Mouse (Mus musculus) neural tube, embryonic 12.5 days (tissue): ENCODE data around the gene Hoxc8. TPM values are rescaled to one million over a fixed set of nuclear protein-coding genes. Genes with fewer than 3 reads are reported as not detected.

Experiments
- ATAC-seq: fragments of 200-750 bp; cut with Nextera tagmentation; 2 replicates; pipeline ENCODE4 v1.8.0; 2017; ENCODE audit warnings: low read depth, mild to moderate bottlenecking, moderate TSS enrichment, moderate library complexity; ENCODE audit not compliant: low FRiP score
- H3K27ac ChIP-seq: fragments of 300-500 bp; sonication (generic); 2 replicates; pipeline ENCODE4 v1.5.1; 2016
- H3K27me3 ChIP-seq: fragments of 300-500 bp; sonication (generic); replicated peaks from 2 replicates; pipeline ENCODE4 v1.6.1; 2016; ENCODE audit warnings: mild to moderate bottlenecking
- H3K36me3 ChIP-seq: fragments of 300-500 bp; sonication (generic); 2 replicates; pipeline ENCODE4 v1.6.1; 2016; ENCODE audit warnings: mild to moderate bottlenecking
- H3K4me1 ChIP-seq: fragments of 300-500 bp; sonication (generic); 2 replicates; pipeline ENCODE4 v1.6.1; 2016
- H3K4me2 ChIP-seq: fragments of 300-500 bp; sonication (generic); replicated peaks from 2 replicates; pipeline ENCODE4 v1.6.1; 2016; ENCODE audit warnings: mild to moderate bottlenecking
- H3K4me3 ChIP-seq: fragments of 300-500 bp; sonication (generic); 2 replicates; pipeline ENCODE4 v1.5.1; 2016
- H3K9ac ChIP-seq: fragments of 300-500 bp; sonication (generic); 2 replicates; pipeline ENCODE4 v1.6.1; 2016; ENCODE audit warnings: mild to moderate bottlenecking
- H3K9me3 ChIP-seq: fragments of 300-500 bp; sonication (generic); 2 replicates; pipeline ENCODE4 v1.6.1; 2016; ENCODE audit warnings: mild to moderate bottlenecking
- WGBS: fragments of 180-500 bp; shearing (Covaris S2); methylation state at CpG from one replicate; pipeline ENCODE4 v1.1.7; 2016; 5-methylcytosine and 5-hydroxymethylcytosine counted together
- polyA plus RNA-seq: library from polyadenylated mRNA; unstranded; fragments of >200 nt; fragmentation: Nextera tagmentation; extraction: Ambion mirVana; gene quantifications from 2 replicates; pipeline ENCODE4 v1.2.1, GENCODE M21; 2016

Gene Hoxc8
- 44.5 and 65.6 TPM in 2 replicates for polyA plus RNA-seq

- Histone ChIP-seq H3K4me3 (peak within 1 kb of the TSS; percentile 62), H3K4me2 (peak within 1 kb of the TSS; percentile 86), H3K27me3 (peaks cover 32% of the 10 kb centered on the region), H3K4me1 (peaks cover 83% of the 10 kb centered on the region), H3K27ac (peak within 1 kb of the TSS; percentile 96), H3K36me3 (no peaks in the 10 kb centered on the region), H3K9ac (peak within 1 kb of the TSS; percentile 91), H3K9me3 (no peaks in the 10 kb centered on the region)
- WGBS: 1% methylated on average over 69 of the region's 69 CpGs
- peak; percentile 56 for ATAC-seq
Measured at GRCm38 (mm10) chr15:102990461-102991397, at the start of gene Hoxc8. TSS of gene Hoxc8 (plus strand) at chr15:102990607.

GRCm38 (mm10) chr15:102942739-102943467, 47.5 kb upstream of the Hoxc8 start:
- H3K27me3 ChIP-seq: peaks cover 99% of the 10 kb centered on the region
- no peaks in the 10 kb centered on the region for H3K36me3 ChIP-seq
- peaks cover 21% of the 10 kb centered on the region for H3K4me1 ChIP-seq
- H3K4me3 ChIP-seq: peak overlapping the region; percentile 36
- H3K9me3 ChIP-seq: no peaks in the 10 kb centered on the region
- ATAC-seq: 0 out of 2 replicates have a peak, but pooled peaks have one; percentile 51
- H3K27ac ChIP-seq: peak overlapping the region; percentile 46; the same call in 1 of the 2 replicates
- under 1% methylated on average over 53 of the region's 53 CpGs for WGBS
- H3K4me2 ChIP-seq: peak overlapping the region; percentile 56
- H3K9ac ChIP-seq: peak overlapping the region; percentile 70

DNA sequence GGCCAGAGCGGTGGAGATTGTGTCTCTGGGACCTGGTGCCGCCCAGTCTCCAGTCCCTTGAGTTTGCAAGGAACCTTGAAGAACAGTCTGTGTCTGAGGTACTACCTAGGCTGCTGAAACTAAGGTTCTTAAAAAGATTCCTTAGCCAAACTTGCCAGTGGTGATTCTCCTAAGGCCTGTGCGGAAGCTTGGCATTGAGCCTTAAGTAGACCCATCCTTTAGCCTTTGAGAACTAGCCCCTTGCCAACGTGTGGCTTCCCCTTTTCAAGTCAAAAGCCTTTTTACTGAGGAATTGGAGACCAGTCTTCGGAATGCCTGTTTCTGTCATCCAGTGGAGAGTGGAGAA, 47.0 kb upstream of the Hoxc8 start:
- Histone ChIP-seq H3K4me3 (peak overlapping the region; percentile 36), H3K9me3 (no peaks in the 10 kb centered on the region), H3K36me3 (no peaks in the 10 kb centered on the region), H3K9ac (peak overlapping the region; percentile 70), H3K27ac (no peak overlapping the region), H3K4me1 (peaks cover 21% of the 10 kb centered on the region), H3K27me3 (peaks cover 99% of the 10 kb centered on the region), H3K4me2 (peak overlapping the region; percentile 56)
- ATAC-seq: no peak
- WGBS: 3% methylated on average over 5 of the region's 5 CpGs

DNA sequence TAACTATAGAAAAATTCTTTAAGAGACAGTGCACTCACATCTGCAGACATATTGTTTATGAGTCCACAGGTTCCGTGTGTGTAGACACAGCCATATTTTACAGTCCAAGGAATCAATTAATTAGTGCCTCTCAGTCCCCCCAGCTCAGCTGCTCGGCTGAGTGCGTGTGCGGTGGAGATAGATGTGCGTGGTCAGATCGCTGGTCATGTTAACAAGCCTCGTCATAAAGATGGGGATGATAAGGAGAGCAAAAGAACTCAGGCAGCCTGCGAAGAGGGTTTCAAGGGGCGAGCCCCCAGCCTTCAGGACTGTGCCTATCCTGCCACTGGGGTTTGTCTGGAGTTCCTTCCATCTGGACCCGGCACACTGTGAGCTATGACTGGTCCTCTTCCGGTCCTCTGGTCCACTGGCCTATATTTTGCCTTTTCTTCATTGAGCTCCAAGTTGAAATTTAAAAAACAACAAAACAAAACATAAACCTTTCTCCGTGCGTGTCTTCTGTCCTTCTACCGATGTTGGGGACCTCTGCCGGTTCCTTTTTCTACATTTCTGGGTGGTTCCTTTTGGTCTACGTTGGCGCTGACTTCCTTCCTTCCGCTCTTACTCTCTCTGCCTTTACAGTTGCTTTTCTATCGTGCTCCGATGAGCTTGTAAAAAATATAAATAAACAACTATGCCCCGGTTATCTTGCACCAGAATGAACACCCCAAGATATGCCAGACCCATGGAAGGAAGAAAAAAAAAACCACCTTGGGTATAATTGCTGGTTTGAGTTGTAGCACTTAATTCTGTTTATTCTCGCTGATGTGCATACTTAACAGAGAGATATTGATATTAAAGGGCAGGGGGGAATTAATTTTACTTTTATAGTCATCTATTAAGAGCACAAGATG, 45.0 kb upstream of the Hoxc8 start:
- Histone ChIP-seq H3K4me3 (peak overlapping the region; percentile 16; the same call in 1 of the 2 replicates), H3K36me3 (no peaks in the 10 kb centered on the region), H3K9me3 (no peaks in the 10 kb centered on the region), H3K4me2 (peak overlapping the region; percentile 47), H3K9ac (0 out of 2 replicates have a peak overlapping the region, but pooled peaks have one; percentile 19), H3K4me1 (peaks cover 10% of the 10 kb centered on the region; the same call in 1 of the 2 replicates), H3K27ac (no peak overlapping the region), H3K27me3 (peaks cover 98% of the 10 kb centered on the region)
- WGBS: 7% methylated on average over 22 of the region's 22 CpGs
- no peak for ATAC-seq

GRCm38 (mm10) chr15:102947276-102947675, 43.1 kb upstream of the Hoxc8 start:
- Histone ChIP-seq H3K9ac (peak overlapping the region; percentile 53), H3K4me2 (peak overlapping the region; percentile 50)
- WGBS: under 1% methylated on average over 9 of the region's 9 CpGs

GRCm38 (mm10) chr15:102948842-102949241, 41.6 kb upstream of the Hoxc8 start:
- peak overlapping the region; percentile 20 for H3K4me3 ChIP-seq
- H3K27me3 ChIP-seq: peaks cover 98% of the 10 kb centered on the region
- no peaks in the 10 kb centered on the region for H3K9me3 ChIP-seq
- no peak for ATAC-seq
- whole genome bisulfite sequencing: 13% methylated on average over 2 of the region's 2 CpGs
- H3K36me3 ChIP-seq: no peaks in the 10 kb centered on the region
- peak overlapping the region; percentile 53 for H3K9ac ChIP-seq
- H3K4me1 ChIP-seq: no peaks in the 10 kb centered on the region
- H3K27ac ChIP-seq: peak overlapping the region; percentile 43; the same call in 1 of the 2 replicates
- H3K4me2 ChIP-seq: peak overlapping the region; percentile 50

More at GRCm38 (mm10) chr15:102947276-102947675, 43.1 kb upstream of the Hoxc8 start:
- Histone ChIP-seq H3K4me3 (peak overlapping the region; percentile 13; the same call in 1 of the 2 replicates), H3K36me3 (no peaks in the 10 kb centered on the region), H3K27me3 (peaks cover 98% of the 10 kb centered on the region), H3K4me1 (peaks cover 9% of the 10 kb centered on the region; the same call in 1 of the 2 replicates), H3K27ac (no peak overlapping the region), H3K9me3 (no peaks in the 10 kb centered on the region)
- ATAC-seq: no peak

DNA sequence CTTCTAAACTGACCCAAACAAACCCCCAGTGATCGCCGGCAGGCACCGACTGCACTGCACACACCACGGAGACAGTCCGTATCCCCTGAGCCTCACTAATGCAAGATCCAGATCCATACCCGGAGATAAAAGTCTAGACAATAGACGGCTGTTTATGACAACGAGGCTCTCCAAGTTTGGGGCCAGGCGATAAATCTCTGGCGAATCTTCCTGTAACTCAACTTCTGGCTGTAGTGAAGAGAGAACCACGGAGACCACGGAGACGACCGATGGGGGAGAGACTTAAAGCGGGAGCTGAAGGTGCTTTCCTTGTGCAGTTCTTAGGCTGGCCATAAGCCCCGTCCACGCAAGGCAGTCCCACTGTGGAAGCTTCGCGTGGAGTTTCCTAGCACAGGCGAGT, 40.7 kb upstream of the Hoxc8 start:
- Histone ChIP-seq H3K4me3 (peak overlapping the region; percentile 20), H3K36me3 (no peaks in the 10 kb centered on the region), H3K9ac (peak overlapping the region; percentile 53), H3K27ac (no peak overlapping the region), H3K4me2 (peak overlapping the region; percentile 50), H3K9me3 (no peaks in the 10 kb centered on the region), H3K27me3 (peaks cover 97% of the 10 kb centered on the region), H3K4me1 (no peaks in the 10 kb centered on the region)
- under 1% methylated on average over 20 of the region's 20 CpGs for WGBS
- ATAC-seq: no peak

- peaks cover 97% of the 10 kb centered on the region for H3K27me3 ChIP-seq
- no peaks in the 10 kb centered on the region for H3K36me3 ChIP-seq
- no peaks in the 10 kb centered on the region for H3K9me3 ChIP-seq
- H3K4me2 ChIP-seq: peak overlapping the region; percentile 50
- no peaks in the 10 kb centered on the region for H3K4me1 ChIP-seq
- 6% methylated on average over 2 of the region's 2 CpGs for WGBS
- peak overlapping the region; percentile 53 for H3K9ac ChIP-seq
- no peak for ATAC-seq
- H3K4me3 ChIP-seq: peak overlapping the region; percentile 21; the same call in 1 of the 2 replicates
- H3K27ac ChIP-seq: peak overlapping the region; percentile 20
Measured at GRCm38 (mm10) chr15:102950877-102951276, 39.5 kb upstream of the Hoxc8 start.

DNA sequence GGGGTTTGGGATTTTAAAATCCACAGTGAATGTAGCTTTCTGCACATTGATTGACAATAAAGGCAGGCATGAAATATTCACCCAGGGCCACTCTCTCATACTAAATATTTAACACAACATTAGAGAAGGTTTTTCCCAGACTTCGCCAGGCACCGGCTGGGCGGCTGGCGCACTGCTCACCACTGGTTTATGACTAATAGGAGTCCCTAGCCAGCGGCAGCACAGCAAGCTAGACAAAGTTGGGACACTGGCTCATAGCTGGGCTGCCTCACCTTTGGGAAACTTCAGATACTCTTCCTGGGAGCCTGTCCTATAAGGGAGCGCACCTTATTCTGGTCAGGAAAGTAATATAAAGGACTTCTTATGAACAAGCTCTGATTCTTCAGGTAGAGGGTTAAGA, 36.8 kb upstream of the Hoxc8 start:
- peaks cover 95% of the 10 kb centered on the region for H3K27me3 ChIP-seq
- 0 out of 2 replicates have a peak overlapping the region, but pooled peaks have one; percentile 29 for H3K9ac ChIP-seq
- H3K4me3 ChIP-seq: peak overlapping the region; percentile 14; the same call in 1 of the 2 replicates
- ATAC-seq: no peak
- H3K9me3 ChIP-seq: no peaks in the 10 kb centered on the region
- no peak overlapping the region for H3K27ac ChIP-seq
- no peaks in the 10 kb centered on the region for H3K36me3 ChIP-seq
- peak overlapping the region; percentile 50 for H3K4me2 ChIP-seq
- H3K4me1 ChIP-seq: no peaks in the 10 kb centered on the region
- under 1% methylated on average over 6 of the region's 6 CpGs for WGBS

DNA sequence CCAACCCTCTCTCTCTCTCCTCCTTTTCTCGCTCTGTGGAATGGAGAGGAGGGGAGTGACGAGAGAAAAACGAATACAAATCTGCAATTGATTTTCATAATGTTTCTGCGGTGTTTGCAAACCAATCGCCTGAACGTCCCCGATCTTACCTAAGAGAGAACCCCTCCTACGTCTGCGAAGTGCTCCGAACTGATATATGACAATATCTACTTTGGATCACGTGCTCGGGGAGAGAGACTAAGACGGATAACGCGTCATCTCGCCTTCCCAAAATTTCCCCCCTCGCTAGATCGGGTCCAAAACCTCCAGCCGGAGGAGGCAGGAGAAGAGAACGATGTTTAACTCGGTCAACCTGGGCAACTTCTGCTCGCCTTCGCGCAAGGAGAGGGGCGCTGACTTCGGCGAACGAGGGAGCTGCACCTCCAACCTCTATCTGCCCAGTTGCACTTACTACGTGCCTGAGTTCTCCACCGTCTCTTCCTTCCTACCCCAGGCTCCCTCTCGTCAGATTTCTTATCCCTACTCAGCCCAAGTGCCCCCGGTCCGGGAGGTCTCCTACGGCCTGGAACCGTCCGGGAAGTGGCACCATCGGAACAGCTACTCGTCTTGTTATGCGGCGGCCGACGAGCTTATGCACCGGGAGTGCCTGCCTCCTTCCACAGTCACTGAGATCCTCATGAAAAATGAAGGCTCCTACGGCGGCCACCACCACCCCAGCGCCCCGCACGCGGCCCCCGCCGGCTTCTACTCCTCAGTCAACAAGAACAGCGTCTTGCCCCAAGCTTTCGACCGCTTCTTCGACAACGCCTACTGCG, 36.0 kb upstream of the Hoxc8 start, which contains the start of gene Hoxc11:
TSS of gene Hoxc11 (plus strand) at position 236 of the 815 bp plus-strand sequence.
- peak within 1 kb of the TSS; percentile 50 for H3K27ac ChIP-seq
- no peaks in the 10 kb centered on the region for H3K36me3 ChIP-seq
- no peaks in the 10 kb centered on the region for H3K4me1 ChIP-seq
- H3K4me3 ChIP-seq: peak within 1 kb of the TSS; percentile 45
- peak; percentile 54; the same call in 1 of the 2 replicates for ATAC-seq
- H3K4me2 ChIP-seq: peak within 1 kb of the TSS; percentile 50
- H3K9ac ChIP-seq: peak within 1 kb of the TSS; percentile 69
- H3K27me3 ChIP-seq: peaks cover 93% of the 10 kb centered on the region
- under 1% methylated on average over 57 of the region's 57 CpGs for WGBS
- no peaks in the 10 kb centered on the region for H3K9me3 ChIP-seq
